Mouse (Mus musculus) adrenal gland, postnatal 4 days (tissue): ENCODE measurements at regions not wholly inside any gene's neighbourhood (a gene's known extent, or its start where the extent isn't known, plus 50 kb on each side); places are given as distances from the start of the nearest gene placed in this dataset.

Experiments
- DNase-seq, 2 experiments: peaks; one replicate each; pipeline ENCODE4 v3.0.0; 2021 to 2022; ENCODE audit warnings: low spot score in 2 of 2, mixed read lengths in 2 of 2

DNA sequence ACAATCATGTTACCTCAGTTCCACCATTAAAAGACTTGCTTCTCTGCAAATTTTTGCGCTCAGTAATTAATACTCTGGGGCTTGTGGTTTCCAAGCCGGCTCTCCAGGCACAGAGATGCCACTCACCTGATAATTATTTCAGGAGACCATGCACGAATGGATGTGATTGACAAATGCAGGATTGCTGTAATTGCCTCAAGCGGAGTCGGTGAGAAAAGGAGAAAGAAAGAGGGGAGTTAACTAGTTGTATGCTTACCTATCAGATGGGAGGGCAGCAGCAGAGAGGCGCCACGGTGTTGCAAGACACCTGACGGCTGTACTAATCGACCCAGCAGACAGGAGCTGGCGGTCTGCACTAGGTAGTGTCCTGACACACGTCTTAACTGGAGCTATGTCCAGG is 513.4 kb upstream of the Mki67 start:
- DNase-seq = no peak

DNA sequence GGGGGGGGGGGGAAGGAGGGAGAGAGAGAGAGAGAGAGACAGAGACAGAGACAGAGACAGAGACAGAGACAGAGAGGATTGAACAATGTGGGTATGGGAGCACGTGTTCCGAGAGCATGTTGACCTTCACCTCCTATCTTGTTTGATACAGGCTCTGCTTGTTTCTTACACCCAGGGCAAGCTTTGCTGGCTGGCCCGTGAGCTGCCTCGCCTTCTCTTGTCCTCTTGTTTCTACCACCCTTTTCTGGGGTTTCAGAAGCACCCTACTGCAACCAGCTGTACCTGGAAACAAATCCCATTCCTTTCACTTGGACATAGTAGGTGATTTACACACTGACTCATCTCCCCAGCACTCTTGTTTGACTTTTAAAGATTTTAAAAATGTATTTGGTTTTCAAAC is 516.0 kb upstream of the Mki67 start:
- no peak for DNase-seq

DNA sequence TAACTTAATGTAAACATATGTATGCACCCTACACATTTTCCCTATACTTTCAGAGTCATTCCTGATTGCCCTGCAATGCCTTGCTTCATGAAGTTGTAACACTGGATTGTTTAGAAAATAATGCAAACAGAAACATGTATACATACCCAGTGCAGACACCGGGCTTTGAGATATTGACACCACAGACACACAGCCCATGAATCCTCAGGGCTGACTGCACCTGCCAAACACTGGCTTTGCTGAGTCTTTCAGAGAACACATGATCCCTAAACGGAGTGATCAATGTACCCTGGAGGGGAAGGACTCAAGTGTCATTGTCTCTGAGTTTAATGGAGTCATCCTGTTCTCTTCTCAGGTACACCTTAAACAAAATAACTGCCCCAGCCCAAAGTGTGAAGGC is 519.4 kb upstream of the Mki67 start:
- no peak for DNase-seq

DNA sequence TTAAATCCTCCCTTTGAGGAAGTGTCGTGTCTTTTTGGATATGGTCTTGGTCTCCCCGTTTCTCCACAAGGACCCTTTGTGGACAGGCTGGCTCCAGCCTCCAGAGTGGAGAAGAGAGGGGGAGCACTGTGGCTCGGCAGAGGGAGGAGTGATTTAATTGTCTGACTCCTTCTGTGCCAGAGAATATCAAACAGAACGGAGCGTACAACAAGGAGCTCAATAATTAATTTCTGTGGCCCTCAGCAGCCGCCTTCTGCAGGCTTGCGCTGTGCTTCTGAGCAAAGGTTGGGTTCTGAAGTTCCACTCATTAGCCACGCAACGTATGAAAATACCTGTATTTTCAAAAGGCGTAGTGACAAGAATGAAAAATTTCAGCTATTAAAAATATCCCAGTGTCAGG is 520.2 kb upstream of the Mki67 start:
- DNase-seq = no peak

DNA sequence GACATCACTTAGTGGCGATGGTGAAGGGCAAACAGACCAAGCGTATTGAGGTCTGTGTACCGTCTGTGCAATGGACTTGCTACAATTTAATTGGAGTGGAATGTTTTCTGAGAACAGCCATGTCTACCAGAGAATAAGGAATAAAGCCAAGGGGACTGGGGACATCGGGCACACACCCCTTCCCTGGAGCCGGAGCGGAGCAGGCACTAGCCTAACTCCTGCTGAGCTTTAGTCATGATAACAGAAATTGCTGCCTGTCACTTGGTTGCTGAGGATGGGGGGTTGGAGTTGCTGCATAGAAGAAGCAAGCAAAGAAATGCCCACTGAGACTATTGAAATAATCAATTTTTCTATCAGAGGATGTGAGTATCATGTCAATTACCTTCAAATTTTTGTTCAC is 549.5 kb upstream of the Mki67 start:
- no peak for DNase-seq

DNA sequence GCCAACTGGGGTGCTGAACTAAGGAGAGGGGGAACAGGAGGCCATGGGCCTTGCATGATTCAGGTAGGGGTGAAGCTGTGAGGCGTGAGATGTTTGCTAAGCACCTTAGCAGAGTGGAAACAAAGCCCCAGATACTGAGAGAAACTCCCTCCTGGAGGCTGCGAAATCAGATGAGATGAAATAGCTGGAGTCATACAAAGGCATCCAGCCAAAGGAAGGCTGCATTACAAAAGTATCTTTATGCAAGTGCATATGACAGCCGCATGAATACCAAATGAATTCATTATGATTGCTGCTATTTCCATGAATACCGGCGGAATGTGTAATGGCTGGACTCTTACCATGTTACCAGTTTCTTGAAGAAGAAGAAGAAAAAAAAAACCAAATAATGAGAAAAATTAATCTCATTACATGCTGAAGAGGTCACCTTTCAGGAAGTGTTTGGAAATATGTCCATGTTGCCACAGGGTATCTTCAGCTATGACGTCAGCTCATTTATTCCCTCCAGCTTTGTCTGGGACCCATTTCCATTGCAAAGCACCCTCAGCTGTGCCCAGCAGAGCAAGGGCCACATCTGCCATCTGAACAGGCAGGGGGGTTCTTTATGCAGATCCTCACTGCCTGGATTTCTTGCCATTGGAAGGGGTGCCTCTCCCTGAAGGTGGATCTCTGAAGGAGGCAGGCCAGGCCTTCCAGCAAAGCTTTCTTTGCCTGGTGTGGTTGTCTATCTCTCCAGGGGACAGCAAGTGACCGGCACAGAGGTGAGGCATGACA is 551.7 kb upstream of the Mki67 start:
- DNase-seq = no peak

DNA sequence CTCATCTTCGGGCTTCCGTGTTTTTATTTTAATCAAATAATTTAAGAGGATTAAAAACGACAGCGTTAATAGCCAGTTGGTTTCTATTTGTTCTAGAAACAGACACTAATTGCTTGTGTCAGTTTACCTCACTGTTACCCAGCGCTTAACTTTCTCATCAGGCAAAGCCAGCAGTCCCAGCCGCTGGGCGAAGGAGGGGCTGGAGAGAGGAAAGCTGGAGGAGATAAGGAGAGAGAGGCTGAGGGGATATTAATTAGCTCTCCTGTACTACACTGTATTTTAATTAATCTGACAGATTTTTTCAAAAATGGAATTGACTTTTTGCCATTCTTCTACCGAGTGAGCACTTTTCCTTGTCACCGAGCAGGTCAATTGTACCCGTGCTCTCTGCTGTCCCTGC is 559.5 kb upstream of the Mki67 start:
- no peak for DNase-seq

DNA sequence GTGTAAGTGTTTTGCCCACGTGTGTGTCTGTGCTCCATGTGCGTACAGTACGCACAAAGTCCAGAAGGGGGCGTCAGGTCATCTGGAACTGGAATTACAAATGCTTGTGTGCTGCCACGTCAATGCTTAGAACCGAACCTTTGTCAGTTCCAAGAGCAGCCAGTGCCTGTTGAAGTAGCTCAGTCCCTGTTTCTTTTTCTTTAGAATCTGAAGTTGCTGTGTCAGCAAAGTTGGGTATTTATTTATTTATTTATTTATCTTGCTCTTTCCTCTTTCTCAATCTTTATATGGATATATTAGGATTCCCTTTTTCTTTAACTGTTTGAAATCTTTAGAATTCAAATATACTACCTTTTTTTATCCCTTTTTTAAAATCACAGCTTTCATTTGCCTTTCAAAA is 567.6 kb upstream of the Mki67 start:
- DNase-seq = no peak

DNA sequence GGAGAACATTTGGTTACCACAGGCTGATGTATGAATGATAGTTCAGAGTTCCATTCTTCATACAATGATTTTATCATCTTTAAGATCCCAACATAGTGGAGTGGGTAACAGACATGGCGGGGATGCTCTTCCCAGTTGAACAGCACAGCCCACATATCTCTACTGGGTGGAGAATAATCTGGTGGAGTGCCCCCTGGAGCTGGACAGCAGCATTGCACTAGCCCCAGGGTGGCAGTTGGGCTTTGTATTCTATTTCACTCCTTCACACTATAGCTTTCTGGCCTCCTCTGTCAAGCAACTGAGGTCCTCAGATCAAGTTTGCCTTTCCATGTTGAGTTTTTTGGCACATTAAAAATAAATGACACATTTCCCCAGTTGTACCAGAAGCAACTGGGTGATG is 569.4 kb upstream of the Mki67 start:
- no peak for DNase-seq

DNA sequence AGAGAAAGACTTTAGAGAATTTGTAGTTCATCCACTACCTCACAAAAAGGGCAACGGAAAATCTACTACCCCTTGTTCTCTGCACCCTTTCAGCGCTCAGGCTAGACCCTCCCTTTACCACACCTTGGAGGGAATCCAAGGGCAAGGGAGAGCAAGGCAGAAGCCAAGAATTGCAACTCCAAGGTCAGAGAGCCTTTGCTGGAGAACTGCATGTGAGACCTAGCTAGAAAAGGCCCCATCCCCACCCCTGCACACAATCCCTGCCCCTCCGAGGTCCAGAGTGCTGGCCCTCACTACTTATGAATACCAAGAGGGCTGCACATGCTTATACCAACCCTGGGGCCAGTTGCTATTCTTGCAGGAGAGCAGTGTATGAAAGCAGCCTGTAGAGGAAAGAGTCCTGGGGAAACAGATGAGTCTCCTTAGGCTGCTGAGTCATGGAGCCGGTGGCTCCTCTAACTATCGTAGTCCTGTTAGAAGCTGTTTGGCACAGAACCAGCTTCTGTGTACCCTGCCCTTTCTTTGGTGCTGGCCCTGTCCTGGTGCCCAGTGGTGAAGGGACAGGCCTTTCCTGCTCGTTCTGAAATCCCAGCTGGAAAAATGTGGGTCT is 577.5 kb upstream of the Mki67 start:
- DNase-seq = no peak

DNA sequence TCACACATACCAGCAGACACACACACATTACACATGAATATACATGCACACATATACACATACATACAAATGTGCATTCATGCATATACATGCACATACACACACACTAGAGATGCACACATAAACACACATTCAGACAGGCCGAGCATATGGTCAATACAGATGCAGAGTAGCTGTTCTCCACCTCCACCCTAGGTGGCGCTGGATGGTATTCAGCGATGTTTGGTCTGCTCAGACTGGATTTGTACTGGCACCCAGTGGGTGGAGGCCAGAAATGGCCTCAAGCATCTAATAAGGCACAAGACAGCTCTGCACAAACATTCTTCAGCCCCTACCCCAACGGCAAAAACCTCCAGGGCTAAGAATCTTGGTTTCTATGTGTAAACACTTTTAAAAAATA is 578.3 kb upstream of the Mki67 start:
- no peak for DNase-seq

DNA sequence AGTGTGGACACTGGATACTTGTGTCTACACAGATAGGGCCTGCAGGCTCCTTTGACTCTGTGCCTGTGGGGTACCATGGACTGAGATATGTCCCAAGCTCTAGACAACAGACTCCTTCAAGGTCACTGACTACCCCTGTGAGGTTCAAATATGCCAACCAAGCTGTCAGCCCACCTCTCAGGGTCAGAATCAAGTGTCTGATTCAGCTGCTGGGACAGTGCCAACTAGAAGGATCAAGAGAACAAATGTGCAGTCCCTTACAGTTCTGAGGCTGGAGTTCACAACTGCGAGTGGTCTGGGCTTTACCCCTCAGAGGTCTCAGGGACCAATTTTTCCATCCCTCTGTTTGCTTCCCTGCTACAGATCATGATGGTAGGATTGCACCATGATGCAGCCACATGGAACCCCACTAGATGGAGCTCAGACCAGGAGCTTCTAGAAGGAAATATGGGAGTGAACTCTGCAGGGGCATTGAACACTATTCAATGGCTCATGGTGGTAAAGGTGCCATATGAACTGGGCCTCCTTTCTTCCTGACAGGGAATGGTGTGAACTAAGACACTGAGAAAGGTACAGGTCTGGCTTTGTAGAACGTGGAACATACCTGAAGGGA is 581.8 kb upstream of the Mki67 start:
- no peak for DNase-seq

DNA sequence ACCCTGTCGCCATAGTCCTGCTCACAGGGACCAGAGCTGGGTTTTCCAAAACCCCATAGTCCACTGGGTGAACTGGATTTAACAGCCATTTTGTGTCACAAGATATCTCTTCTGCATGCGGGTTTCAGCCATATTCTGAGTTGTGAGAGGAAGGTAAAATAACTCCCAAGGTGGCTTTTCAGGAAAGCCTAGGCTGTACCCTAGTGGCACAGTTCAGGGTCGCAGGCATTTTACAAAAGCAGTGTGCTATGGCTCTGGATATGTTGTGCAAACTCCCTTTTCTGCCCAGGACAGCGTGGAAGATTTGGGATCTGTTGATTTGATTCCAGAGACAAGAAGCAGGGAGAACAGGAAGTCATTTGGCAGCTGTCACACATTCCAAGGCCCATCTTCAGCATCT is 588.3 kb upstream of the Mgmt start:
- no peak for DNase-seq

DNA sequence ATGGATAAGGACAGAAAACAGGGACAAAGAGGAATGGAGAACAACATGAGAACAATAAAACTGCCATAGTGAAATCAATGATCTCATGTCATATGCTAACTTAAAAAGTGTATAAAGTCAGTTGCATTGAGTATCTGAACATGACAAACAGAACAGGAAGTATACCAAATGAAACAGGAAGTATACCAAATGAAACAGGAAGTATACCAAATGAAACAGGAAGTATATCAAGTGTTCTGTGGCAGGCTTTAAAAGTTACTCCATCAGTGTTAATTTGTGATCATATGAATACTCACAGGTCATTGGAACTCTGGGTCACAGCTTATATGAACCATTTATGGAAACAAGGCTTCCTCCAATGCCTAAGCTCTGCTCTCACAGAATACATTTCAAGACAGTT is 585.6 kb upstream of the Mgmt start:
- DNase-seq = no peak

DNA sequence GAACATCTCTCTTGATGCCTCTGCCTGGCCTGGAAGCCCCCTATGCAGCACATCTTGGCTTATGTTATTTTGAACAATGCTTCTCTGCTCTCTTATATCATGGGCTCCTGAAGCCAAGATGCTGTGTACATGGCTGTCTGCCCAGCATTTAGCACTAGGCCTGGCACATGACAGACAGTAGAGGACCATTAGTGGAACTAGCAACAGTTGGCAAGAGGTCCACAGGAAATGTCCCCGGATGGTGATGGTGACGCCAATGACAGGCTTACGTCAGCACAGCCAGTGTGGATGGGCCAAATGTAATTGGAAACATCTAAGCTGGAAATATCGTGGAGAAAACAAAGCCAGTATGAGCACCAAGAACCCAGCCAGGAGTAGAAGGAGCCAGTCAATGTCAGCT is 567.1 kb upstream of the Mgmt start:
- no peak for DNase-seq

DNA sequence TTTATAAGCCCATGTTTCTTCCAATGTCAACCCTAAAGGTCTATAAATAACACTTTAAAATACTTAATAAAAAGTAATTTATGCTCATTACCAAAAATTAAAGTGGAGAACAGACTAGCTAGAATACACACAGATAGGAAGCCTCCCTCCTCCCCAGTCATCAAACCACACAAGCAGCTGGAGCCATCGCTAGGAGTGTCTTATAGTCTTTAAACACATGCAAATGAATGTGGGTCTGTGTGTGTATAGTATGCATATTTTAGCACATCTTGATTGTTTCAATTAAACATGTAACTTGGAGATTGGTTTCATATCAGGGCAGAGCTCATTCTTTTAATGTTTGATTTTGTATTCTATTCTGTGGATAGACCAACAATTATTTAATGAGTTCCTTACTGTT is 564.0 kb upstream of the Mgmt start:
- DNase-seq = no peak

DNA sequence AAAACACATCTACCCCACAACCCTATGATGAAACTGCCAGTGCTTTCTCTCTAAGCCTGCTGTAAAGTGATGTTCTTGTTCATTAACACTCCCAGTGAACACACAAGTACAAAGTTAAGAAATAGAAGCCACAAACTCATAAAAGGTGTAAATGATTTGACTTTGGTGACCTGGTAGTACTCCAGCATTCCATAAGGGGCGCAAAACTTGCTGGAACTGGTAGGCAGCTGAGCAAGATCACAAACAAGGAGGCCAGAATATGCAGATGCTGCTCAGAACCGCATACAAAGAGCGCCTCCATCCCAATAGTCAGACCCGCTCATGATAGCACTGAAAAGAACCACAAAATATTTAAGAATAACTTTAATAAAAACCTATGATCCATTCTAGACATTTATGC is 561.6 kb upstream of the Mgmt start:
- DNase-seq = no peak

DNA sequence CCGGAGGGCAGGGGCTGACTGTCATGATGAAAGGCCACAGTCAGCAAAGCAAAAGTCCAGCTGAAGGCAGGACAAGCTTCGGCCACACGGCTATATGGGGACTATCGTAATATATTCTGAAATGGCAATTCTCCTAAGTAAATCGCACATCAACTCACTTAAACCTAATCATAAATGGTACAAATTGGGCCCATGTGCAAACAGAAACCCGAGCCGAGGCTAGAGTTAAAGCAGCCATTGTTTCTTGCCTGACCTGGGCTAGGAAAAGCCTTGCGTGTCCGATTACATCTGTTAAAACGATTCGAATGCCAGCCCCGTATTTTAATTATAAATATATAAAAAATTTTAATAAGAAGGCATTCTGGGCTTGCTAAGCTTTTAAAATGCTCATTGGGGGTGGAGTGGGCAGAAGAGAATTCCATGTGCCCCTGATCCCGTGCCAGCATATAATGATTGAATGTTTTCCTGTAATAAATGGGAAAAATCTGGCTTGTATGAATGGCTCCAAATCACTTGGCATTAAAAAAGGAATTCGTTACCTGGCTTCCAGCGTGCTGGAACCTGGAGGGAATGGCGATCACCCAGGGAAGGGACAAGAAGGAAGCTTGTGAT is 552.7 kb upstream of the Mgmt start:
- DNase-seq = no peak

DNA sequence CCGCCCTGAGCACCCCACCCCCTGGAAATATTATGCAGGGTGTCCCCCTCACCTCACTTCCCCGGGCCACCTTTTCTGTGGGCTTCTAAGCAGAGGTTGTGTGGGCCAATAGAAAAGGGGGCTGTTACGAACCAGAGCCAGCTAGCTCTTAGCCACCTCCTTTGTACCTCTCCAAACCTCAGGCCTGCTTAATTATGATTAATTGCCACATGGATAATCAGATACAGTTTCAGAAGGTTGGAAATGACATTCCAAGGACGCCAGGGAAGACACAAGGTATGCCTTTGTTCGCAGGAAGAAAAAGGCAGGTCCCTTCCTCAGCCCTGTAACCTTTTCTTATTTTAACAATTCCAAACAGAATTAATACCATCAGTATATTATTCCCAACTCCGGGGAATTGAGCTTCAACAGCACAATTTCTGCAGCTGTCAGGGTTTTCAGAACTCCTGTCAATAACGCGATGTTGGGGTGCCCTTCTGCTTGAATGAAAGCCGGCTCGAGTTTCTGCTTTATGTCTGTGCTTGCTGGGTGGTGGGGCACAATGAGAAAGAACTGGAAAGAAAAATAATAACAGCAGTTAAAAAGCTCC is 552.1 kb upstream of the Mgmt start:
- no peak for DNase-seq

DNA sequence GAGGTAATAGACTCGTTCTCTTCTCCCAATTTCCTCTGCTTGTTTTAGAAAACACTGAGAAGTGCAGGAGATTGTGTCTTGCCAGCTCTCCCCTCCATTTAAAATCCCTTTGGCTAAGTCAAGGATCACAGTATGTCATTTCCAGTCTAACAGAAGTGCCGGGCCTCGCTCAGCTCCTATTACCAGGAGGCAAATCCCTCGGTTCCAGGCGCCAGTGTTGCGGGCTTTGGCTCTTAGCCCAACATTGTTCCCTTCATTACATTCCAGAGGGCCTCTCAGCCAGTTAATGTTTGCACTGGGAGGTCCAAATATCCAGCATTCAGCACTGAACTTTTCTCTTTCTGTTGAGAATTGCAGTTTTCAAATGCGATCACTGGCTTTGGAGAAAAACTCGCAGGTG is 551.6 kb upstream of the Mgmt start:
- no peak for DNase-seq

DNA sequence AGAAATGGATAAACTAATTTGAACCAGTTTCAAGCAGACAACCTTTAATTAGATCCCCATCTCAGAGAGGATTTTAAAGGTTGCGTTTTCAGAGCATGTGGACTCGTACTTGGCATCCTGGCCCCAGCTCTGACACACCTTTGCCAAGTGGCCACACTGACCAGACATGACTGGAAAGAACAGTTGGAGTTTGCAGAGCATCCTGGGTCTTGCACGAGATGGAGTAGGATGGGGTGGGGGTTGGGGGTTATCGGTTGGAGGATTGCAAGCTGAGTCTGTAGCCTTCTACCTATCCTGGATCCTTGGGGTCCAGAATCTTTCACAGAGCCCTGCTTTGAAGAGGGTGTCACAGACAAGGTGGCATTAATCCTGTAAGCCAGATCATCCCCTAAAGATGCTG is 550.9 kb upstream of the Mgmt start:
- DNase-seq = no peak

DNA sequence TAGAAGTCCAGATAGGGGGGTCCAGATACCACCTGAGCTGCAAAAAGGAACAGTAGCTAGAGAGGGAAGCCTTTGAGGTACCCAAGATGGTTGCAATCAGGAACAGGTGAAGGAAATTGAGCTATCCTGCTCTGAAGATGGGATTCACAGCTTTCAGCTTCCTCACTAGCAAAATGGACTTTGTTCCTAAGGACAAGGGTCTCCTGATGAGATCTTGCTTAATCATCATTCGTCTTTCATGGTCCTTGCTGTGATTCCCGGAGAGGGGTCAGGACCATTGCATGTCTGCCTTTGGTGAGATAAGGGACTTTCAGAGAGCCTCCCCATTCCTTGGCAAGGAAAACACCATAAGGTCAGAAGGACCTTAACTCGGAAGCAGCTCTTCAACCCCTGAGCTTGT is 549.4 kb upstream of the Mgmt start:
- no peak for DNase-seq
